Mouse (Mus musculus): ENCODE measurements at regions not wholly inside any gene's neighbourhood (a gene's known extent, or its start where the extent isn't known, plus 50 kb on each side); places are given as distances from the start of the nearest gene placed in this dataset.

- intact Hi-C loops (cut with DNase I), result no loop called here
- DNase-seq (ENCODE audit: low spot score in 2 of 2), result no peak
These were observed 60.4 kb upstream of the Fam204a start for GRCm38 (mm10) chr19:60286810-60287396.

- no peak for DNase-seq (ENCODE audit: low spot score in 2 of 2)
- intact Hi-C loops (cut with DNase I), result no loop called here
These were observed 58.4 kb upstream of the Fam204a start for GRCm38 (mm10) chr19:60284901-60285300.
